Mouse (Mus musculus): ENCODE measurements around the gene Cacna2d4.

Gene Cacna2d4

GRCm38 (mm10) chr6:119310176-119310575 lies 73.8 kb downstream of the Cacna2d4 start:
- DNase-seq (ENCODE audit: low spot score), result no peak

- no peak for DNase-seq (ENCODE audit: low spot score)
Measured at GRCm38 (mm10) chr6:119312381-119312780, 76.1 kb downstream of the Cacna2d4 start.

GRCm38 (mm10) chr6:119313096-119313495 lies 76.8 kb downstream of the Cacna2d4 start:
- DNase-seq (ENCODE audit: low spot score), result no peak

GRCm38 (mm10) chr6:119313588-119314375 lies 77.5 kb downstream of the Cacna2d4 start:
- DNase-seq (ENCODE audit: low spot score), result no peak

- DNase-seq (ENCODE audit: low spot score), result no peak
Measured at GRCm38 (mm10) chr6:119314751-119315476, 78.6 kb downstream of the Cacna2d4 start.

GRCm38 (mm10) chr6:119318732-119319131 lies 82.4 kb downstream of the Cacna2d4 start:
- DNase-seq (ENCODE audit: low spot score), result no peak

GRCm38 (mm10) chr6:119319358-119319757 lies 83.0 kb downstream of the Cacna2d4 start:
- no peak for DNase-seq (ENCODE audit: low spot score)

- DNase-seq (ENCODE audit: low spot score), result no peak
Measured at GRCm38 (mm10) chr6:119320481-119320880, 84.2 kb downstream of the Cacna2d4 start.

GRCm38 (mm10) chr6:119321752-119322151 lies 85.4 kb downstream of the Cacna2d4 start:
- no peak for DNase-seq (ENCODE audit: low spot score)

- DNase-seq (ENCODE audit: low spot score), result no peak
Measured at GRCm38 (mm10) chr6:119324776-119325175, 88.5 kb downstream of the Cacna2d4 start.

- no peak for DNase-seq (ENCODE audit: low spot score)
Measured at GRCm38 (mm10) chr6:119325978-119326377, 89.7 kb downstream of the Cacna2d4 start.

- no peak for DNase-seq (ENCODE audit: low spot score)
Measured at GRCm38 (mm10) chr6:119326541-119326940, 90.2 kb downstream of the Cacna2d4 start.

- no peak for DNase-seq (ENCODE audit: low spot score)
Measured at GRCm38 (mm10) chr6:119328521-119329115, 92.3 kb downstream of the Cacna2d4 start.

GRCm38 (mm10) chr6:119329215-119329714 lies 92.9 kb downstream of the Cacna2d4 start:
- DNase-seq (ENCODE audit: low spot score), result no peak

GRCm38 (mm10) chr6:119329936-119330335 lies 93.6 kb downstream of the Cacna2d4 start:
- DNase-seq (ENCODE audit: low spot score), result no peak

- no peak for DNase-seq (ENCODE audit: low spot score)
Measured at GRCm38 (mm10) chr6:119330506-119330905, 94.2 kb downstream of the Cacna2d4 start, which contains the start of gene Lrtm2. TSS of gene Lrtm2 (minus strand) at chr6:119330766.

GRCm38 (mm10) chr6:119332111-119332510 lies 95.8 kb downstream of the Cacna2d4 start:
- DNase-seq (ENCODE audit: low spot score), result no peak

GRCm38 (mm10) chr6:119333202-119333601 lies 96.9 kb downstream of the Cacna2d4 start:
- DNase-seq (ENCODE audit: low spot score), result no peak

- no peak for DNase-seq (ENCODE audit: low spot score)
Measured at GRCm38 (mm10) chr6:119333831-119334230, 97.5 kb downstream of the Cacna2d4 start.

GRCm38 (mm10) chr6:119336124-119336523 lies 99.8 kb downstream of the Cacna2d4 start:
- DNase-seq (ENCODE audit: low spot score), result no peak

GRCm38 (mm10) chr6:119337287-119337686 lies 101.0 kb downstream of the Cacna2d4 start:
- no peak for DNase-seq (ENCODE audit: low spot score)

GRCm38 (mm10) chr6:119338121-119338912 lies 102.0 kb downstream of the Cacna2d4 start:
- no peak for DNase-seq (ENCODE audit: low spot score)
